Mouse (Mus musculus) lung, postnatal 0 days (tissue): Measurements from ENCODE around the gene Ggct. TPM values are rescaled to one million over a fixed set of nuclear protein-coding genes. Genes with fewer than 3 reads are reported as not detected.

Source experiments
- ATAC-seq: fragments of 200-750 bp; cut with Nextera tagmentation; 2 replicates; pipeline ENCODE4 v1.8.0; 2017; ENCODE audit warnings: moderate library complexity
- DNase-seq: peaks from one replicate; pipeline ENCODE4 v3.0.0-alpha.2; 2016; ENCODE audit warnings: low spot score
- H3K27ac ChIP-seq: fragments of 300-500 bp; sonication (generic); 2 replicates; pipeline ENCODE4 v1.5.1; 2014; ENCODE audit warnings: antibody characterized with exemption, mild to moderate bottlenecking, low read length, mixed read lengths
- H3K27me3 ChIP-seq: fragments of 300-500 bp; sonication (generic); replicated peaks from 2 replicates; pipeline ENCODE4 v1.6.1; 2014; ENCODE audit warnings: low read length, mixed read lengths; ENCODE audit not compliant: insufficient read depth
- H3K36me3 ChIP-seq: fragments of 300-500 bp; sonication (generic); 2 replicates; pipeline ENCODE4 v1.6.1; 2014; ENCODE audit warnings: low read length, mixed read lengths; ENCODE audit not compliant: insufficient read depth
- H3K4me1 ChIP-seq: fragments of 300-500 bp; sonication (generic); 2 replicates; pipeline ENCODE4 v1.6.1; 2014; ENCODE audit warnings: antibody characterized with exemption, low read depth, low read length, mixed read lengths; ENCODE audit not compliant: insufficient read depth
- H3K4me2 ChIP-seq: fragments of 300-500 bp; sonication (generic); replicated peaks from 2 replicates; pipeline ENCODE4 v1.6.1; 2014; ENCODE audit warnings: low read depth, mild to moderate bottlenecking, low read length, moderate library complexity, mixed read lengths
- H3K4me3 ChIP-seq: fragments of 300-500 bp; sonication (generic); 2 replicates; pipeline ENCODE4 v1.5.1; 2014; ENCODE audit warnings: low read depth, low read length
- H3K9ac ChIP-seq: fragments of 300-500 bp; sonication (generic); replicated peaks from 2 replicates; pipeline ENCODE4 v1.6.1; 2014; ENCODE audit warnings: low read depth, mild to moderate bottlenecking
- H3K9me3 ChIP-seq: fragments of 300-500 bp; sonication (generic); 2 replicates; pipeline ENCODE4 v1.6.1; 2016; ENCODE audit warnings: low read length, mixed read lengths
- EP300 ChIP-seq: IDR thresholded peaks from 2 replicates; pipeline ENCODE4 v1.6.1; 2016; ENCODE audit warnings: antibody characterized with exemption, mild to moderate bottlenecking, control low read depth
- WGBS: fragments of 180-500 bp; shearing (Covaris S2); extraction: QIAGEN DNeasy Blood & Tissue Kit; methylation state at CpG from one replicate; pipeline ENCODE4 v1.1.7; 2014; 5-methylcytosine and 5-hydroxymethylcytosine counted together
- polyA plus RNA-seq: library from polyadenylated mRNA; unstranded; fragments of >200 nt; fragmentation: Nextera tagmentation; extraction: Ambion mirVana; gene quantifications from 2 replicates; pipeline ENCODE4 v1.2.1, GENCODE M21; 2015

Gene Ggct
- polyA plus RNA-seq, 1 experiment from 2014 or later: 6.9 TPM

GRCm38 (mm10) chr6:54933216-54933615, 59.5 kb downstream of the Ggct start:
- WGBS: 73% methylated on average over 5 of the region's 5 CpGs
- Histone ChIP-seq H3K4me1 (0 out of 2 replicates have a peak, but pooled peaks cover 3% of the 10 kb centered on the region), H3K4me2 (no peak overlapping the region), H3K4me3 (no peak overlapping the region), H3K36me3 (peaks cover 5% of the 10 kb centered on the region), H3K9me3 (no peaks in the 10 kb centered on the region), H3K9ac (no peak overlapping the region), H3K27ac (no peak overlapping the region), H3K27me3 (no peaks in the 10 kb centered on the region)
- DNase-seq: no peak
- no peak for TF ChIP-seq EP300
- ATAC-seq: no peak

Other genes with a start within 250 kb of the Ggct start
- 4.6 and 5.7 TPM in 2 replicates for gene Znrf2, start 176.0 kb downstream of the Ggct start, polyA plus RNA-seq
- gene Nod1, start 20.3 kb downstream of the Ggct start, polyA plus RNA-seq: 12.7 and 14.4 TPM in 2 replicates
- 70.9 and 76.0 TPM in 2 replicates for gene Gars, start 45.1 kb upstream of the Ggct start, polyA plus RNA-seq
- 0.17 and 0.38 TPM in 2 replicates for gene Crhr2, start 140.1 kb upstream of the Ggct start, polyA plus RNA-seq
- gene Inmt, start 182.1 kb upstream of the Ggct start, polyA plus RNA-seq: 194 and 256 TPM in 2 replicates
- 14.4 and 15.5 TPM in 2 replicates for gene Mindy4, start 210.4 kb upstream of the Ggct start, polyA plus RNA-seq